Mouse (Mus musculus) left cerebral cortex, adult 2 months (tissue): ENCODE results near the gene Tdrd1. TPM values are rescaled to one million over a fixed set of nuclear protein-coding genes. Genes with fewer than 3 reads are reported as not detected.
"Not testable (repeated sequence)": the region's sequence is repeated elsewhere in the genome, so short reads cannot be mapped to it uniquely, and the experiment has no call there.

Source experiments
- DNase-seq, 2 experiments: peaks; one replicate each; pipeline ENCODE4 v3.0.0; 2021 to 2022; ENCODE audit warnings: low spot score in 2 of 2, mixed read lengths in 1 of 2; ENCODE audit errors: extremely low spot score in 1 of 2
- H3K27ac ChIP-seq: fragments of 200-600 bp; 2 replicates; pipeline ENCODE4 v1.8.1; 2022
- H3K4me3 ChIP-seq: fragments of 200-600 bp; 2 replicates; pipeline ENCODE4 v1.8.1; 2022
- CTCF ChIP-seq: fragments of 200-600 bp; IDR thresholded peaks from 2 replicates; pipeline ENCODE4 v1.8.1; 2022; ENCODE audit warnings: antibody characterized with exemption, mild to moderate bottlenecking, moderate library complexity
- intact Hi-C: fragments of 180-260 bp; cut with DNase I; formaldehyde crosslinking; loops from one replicate; pipeline ENCODE4 v1.15.1; 2025
- long read RNA-seq, 2 experiments: library from polyadenylated mRNA; stranded (forward); transcript quantifications; one replicate each; pipeline ENCODE4 v2.0.0; 2021; ENCODE audit warnings: borderline mapping rate in 2 of 2
- total RNA-seq, 2 experiments: library from RNA; stranded (reverse); gene quantifications; 2 replicates each; pipeline ENCODE4 v1.2.3; 2021

Gene Tdrd1
- total RNA-seq: under 1 TPM; 0.38 to 0.47 TPM
- long read RNA-seq, experiment 1: 0 reads
- long read RNA-seq, experiment 2, full-length matches to known transcripts: 1 of 1 reads
- long read RNA-seq, experiment 2, partial matches to known transcripts: 0 of 1 reads
- long read RNA-seq, experiment 2, other reads (novel, unspliced or antisense): 0 of 1 reads

DNA sequence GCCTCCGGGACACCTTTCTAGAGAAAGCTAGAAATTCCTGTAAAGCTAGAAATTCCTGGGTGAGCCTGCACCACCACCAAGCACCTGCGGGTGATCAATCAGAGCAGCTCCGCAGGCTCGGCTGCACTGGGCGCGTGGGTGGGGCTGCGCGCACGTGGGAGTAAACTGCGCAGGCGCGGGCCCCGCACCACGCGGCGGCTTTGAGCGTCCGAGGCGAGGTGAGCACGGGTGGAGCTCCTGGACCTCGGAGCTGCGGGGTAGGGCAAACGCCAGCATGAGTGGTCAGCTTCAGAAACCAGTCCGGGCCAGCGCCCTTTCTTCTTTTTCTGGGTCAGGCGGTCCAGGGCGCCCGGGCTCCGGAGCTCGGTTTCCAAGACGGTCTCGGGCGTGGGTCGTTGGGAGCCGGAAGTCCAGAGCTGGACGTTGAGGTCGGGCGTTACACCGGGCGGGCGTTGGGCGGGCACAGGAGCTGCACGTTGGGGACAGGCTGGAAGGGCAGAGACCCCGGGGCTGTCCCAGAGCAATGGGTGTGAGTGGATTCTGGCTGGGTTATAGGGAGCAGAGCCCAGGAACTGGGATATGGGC lies at the start of gene Tdrd1:
TSS of gene Tdrd1 (plus strand) at position 163 of the 585 bp plus-strand sequence.
- no peak for DNase-seq
- H3K27ac ChIP-seq: no peak within 1 kb of the TSS
- intact Hi-C loops: no loop called here
- no peak within 1 kb of the TSS for H3K4me3 ChIP-seq
- TF ChIP-seq CTCF: no peak; the same call in 1 of the 2 replicates

DNA sequence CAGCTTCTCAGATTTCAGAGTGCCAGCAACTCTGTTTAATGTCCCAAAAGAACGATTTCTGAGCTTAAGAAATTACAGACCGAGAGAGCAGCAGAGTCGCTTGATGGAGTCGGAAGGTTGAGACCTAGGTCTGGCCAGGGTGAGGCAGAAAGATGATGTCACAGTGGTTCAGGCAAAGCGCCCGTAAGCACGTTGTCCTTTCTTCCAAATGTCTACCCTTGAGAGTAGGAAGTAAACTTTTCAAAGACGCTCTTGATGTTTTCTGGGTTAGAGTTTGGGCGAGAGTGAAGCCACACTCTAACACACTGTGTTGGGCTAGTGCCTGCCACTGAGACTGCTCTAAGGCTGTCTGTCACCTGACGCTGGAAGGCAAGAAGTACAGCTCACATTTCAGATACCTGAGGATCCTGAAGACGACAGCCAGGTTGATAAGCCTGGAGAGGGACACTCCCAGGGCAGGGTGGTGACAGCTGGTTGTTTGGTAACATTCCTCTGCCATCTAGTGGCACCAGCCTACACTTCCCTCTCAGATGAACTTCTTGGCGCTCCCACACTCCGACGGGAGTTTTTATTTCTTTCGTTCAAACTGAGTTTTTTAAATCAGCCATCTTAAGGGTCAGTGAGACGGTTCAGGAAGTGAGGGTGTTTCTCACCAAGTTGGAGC lies 49.2 kb upstream of the Tdrd1 start:
- no peak overlapping the region for H3K4me3 ChIP-seq
- DNase-seq: peak; percentile 41 to 49

GRCm38 (mm10) chr19:56778532-56778931 lies 47.5 kb upstream of the Tdrd1 start:
- DNase-seq, H3K4me3 ChIP-seq, H3K27ac ChIP-seq, intact Hi-C loops: not testable (repeated sequence)

More for the DNA sequence above, 49.2 kb upstream of the Tdrd1 start:
- peak; percentile 70 for TF ChIP-seq CTCF
- intact Hi-C loops: loop anchor here (1.0 to 2.0 kb wide), 4 partner anchors 46 to 420 kb away; no protein-coding TSS in a partner anchor
- no peak overlapping the region for H3K27ac ChIP-seq

DNA sequence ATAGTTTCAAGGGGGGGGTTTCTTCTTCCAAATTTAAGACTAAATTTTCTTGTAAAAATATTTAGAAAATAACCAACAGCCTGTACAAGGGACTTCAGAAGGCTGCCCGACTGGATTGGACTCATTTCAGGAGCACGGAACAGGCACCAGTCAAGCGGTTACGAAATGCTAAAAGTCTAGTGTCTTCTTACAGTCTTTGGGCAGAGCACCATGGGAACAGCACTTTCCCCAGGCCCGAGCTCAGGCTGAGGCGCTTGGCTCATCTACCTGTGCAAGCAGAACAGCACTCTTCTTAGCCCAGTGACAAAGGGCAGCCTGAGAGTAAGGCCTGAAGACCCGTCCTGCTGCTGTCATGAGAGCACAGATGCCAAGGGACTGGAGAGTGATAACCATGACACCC lies 38.1 kb upstream of the Tdrd1 start:
- DNase-seq: no peak
- TF ChIP-seq CTCF: no peak
- Histone ChIP-seq H3K4me3 (no peak overlapping the region), H3K27ac (no peak overlapping the region)
- intact Hi-C loops: no loop called here

DNA sequence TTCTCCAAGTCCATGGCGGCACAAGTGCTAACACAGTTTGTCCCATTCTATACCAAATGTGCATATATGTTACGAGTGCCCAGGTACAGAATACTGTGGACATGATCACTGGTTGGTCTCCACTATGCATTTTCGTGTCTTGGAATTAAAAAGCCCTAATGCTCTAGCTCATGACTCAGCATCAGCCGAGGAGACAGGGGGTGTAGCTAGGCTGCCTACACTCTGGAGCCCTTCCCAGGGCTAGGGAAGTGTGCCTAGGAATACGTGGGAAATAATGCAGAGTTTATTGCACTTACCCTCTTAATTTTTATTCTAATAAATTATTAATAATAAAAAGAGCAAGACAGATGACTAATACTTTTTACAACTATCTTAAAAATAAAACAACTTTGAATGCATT lies 37.1 kb upstream of the Tdrd1 start:
- intact Hi-C loops: no loop called here

DNA sequence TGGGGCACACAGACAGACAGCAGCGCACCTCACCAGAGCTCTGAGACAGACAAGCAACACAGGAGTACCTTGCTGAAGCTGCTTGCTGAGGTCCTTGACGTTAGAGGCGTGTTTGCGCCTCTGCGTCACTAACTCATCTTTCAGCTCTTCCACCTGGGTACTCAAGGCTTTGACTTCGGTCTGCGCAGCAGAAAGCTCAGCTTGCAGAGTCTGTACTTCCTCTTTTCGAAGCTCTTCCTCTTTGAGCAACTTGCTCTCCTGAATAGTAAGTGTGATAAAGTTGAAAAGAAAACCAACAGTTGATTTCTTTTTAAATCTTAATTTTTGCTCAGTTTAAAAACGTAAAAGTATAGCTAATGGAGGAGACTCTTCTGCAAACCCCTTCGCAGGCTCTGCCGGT lies 28.6 kb upstream of the Tdrd1 start:
- no peak for TF ChIP-seq CTCF
- no peak for DNase-seq
- H3K27ac ChIP-seq: no peak overlapping the region
- intact Hi-C loops: no loop called here
- no peak overlapping the region for H3K4me3 ChIP-seq

More for the DNA sequence above, 37.1 kb upstream of the Tdrd1 start:
- DNase-seq: no peak
- Histone ChIP-seq H3K27ac (no peak overlapping the region), H3K4me3 (no peak overlapping the region)
- TF ChIP-seq CTCF: no peak

DNA sequence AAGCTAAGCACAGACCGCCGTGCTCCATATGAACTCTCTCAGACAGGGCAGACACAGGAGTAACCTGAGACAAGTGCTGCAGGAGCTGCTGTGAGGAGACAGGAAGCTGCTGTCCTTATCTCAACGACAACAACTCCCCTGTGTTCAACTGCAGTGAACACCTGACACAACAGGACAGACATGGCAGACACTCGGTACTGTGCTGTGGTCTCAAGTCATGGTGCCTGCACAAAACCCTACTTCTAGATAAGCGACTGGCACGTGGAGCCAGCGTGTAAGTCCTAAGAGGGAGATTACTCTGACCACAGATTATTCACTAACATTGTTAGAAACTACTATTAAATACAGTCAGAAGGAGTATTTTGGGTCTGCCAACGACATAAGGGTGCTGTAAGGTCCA lies 25.8 kb upstream of the Tdrd1 start:
- DNase-seq: no peak
- Histone ChIP-seq H3K27ac (no peak overlapping the region), H3K4me3 (no peak overlapping the region)
- intact Hi-C loops: no loop called here
- no peak for TF ChIP-seq CTCF

DNA sequence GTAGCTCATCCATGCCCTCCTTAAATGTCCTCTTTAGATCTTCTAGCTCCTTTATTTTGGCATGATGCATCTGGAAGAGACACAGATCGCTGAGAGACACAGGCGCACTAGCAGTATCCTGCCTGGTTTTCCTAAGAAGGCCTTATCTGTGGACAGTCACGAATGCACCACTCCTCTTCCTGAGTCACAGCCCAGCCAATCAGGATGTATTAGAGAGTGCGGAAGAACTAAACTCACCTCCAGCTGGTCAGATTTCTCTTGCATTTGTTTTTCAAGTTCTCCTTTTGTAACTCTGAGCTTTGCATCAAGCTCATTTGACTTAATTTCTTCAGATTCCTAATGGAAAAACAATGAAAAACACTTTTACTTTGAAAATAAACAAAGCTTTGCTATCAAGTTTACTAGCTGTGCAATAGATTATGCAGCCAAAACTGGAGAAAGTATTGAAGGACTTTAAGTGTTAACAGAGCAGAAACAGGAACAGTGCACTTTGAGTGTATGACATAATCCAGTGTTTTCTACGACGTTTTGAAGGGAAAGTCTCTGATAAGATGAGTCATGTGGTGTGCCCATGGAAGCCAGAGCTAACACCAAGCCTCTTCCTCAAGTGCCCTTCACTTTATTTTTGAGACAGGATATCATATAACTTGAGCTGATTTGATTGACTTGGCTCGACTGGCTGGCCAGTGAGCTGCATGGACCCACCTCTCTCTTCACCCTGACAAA lies 24.9 kb upstream of the Tdrd1 start:
- no peak overlapping the region for H3K4me3 ChIP-seq
- intact Hi-C loops: no loop called here

DNA sequence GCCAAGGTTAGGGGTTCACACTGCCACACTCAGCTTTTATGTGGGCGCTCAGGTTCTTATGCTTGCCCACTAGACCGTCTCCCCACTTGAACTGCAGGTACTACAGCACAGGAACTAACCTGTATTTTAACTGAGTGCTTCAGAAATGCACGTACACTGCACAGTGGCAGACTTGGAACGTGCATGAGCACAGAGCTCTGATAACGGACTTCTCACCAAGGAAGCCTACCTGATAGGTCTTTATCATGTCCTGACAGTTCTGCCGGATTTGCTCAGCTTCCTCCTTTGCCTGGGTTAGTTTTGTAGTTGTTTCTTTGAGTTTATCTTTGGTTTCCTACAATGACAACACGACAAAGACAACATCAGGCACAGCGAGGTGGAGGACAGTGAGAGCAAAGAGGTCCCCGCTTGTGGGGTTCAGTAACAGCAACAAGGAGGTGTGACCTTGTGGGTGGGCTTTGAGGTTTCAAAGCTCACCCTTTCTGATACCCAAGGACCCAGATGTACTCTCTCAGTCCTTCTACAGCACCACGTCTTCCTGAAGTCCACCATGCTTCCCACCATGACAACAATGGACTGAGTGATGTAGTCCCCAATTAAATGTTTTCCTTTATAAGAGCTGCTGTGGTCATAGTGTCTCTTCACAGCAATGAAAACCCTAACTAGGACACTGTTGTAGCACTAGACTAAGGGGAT lies 24.2 kb upstream of the Tdrd1 start:
- H3K4me3 ChIP-seq: no peak overlapping the region
- intact Hi-C loops: no loop called here
- no peak for DNase-seq
- TF ChIP-seq CTCF: no peak
- no peak overlapping the region for H3K27ac ChIP-seq

More for the DNA sequence above, 24.9 kb upstream of the Tdrd1 start:
- H3K27ac ChIP-seq: no peak overlapping the region
- DNase-seq: no peak
- TF ChIP-seq CTCF: no peak

DNA sequence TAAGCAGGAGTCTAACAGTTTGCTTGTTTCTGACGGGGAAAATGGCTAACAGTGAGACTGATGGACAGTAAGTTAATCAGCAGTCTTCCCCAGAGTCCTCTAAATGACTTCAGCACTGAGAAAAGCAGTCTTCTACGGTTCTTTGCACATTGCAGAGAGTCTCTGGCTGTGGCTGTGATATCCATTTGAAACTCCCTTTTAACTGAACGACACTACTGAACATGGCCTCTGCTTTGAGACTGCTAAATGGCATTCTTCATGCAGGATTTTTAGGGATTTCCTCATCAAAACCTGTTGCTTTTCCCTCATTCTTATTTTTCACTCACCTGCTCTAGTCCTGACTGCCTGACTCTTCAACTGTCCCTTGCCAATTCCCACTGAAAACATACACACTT lies 23.7 kb upstream of the Tdrd1 start:
- intact Hi-C loops: no loop called here
- no peak for DNase-seq
- TF ChIP-seq CTCF: no peak
- H3K27ac ChIP-seq: no peak overlapping the region
- H3K4me3 ChIP-seq: no peak overlapping the region

DNA sequence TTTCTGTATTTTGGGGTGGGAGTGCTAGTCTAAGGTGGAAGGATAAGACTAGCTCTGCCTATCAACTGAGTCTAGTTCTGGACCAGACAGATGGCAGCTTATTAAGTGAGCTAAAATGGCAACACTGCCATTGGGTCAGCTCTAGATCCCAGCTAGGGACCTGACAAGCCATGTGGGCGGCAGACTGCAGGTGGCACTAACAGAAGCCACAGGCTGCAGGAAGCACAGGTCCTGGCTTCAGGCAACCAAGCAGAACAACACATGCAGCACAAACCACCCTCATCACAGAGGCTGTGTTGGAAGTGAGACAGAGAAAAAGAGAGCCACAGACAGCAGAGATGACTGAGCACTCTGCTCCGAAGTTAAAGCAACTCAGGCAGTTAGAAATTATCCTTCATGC lies 20.6 kb upstream of the Tdrd1 start:
- Histone ChIP-seq H3K4me3 (no peak overlapping the region), H3K27ac (no peak overlapping the region)
- TF ChIP-seq CTCF: no peak
- DNase-seq: no peak
- intact Hi-C loops: no loop called here

GRCm38 (mm10) chr19:56807122-56807521 lies 18.9 kb upstream of the Tdrd1 start:
- intact Hi-C loops: no loop called here
- H3K4me3 ChIP-seq: no peak overlapping the region
- TF ChIP-seq CTCF: no peak
- no peak overlapping the region for H3K27ac ChIP-seq
- DNase-seq: no peak
